Mouse (Mus musculus) midbrain, embryonic 13.5 days (tissue): ENCODE measurements around the gene Asap2. TPM values are rescaled to one million over a fixed set of nuclear protein-coding genes. Genes with fewer than 3 reads are reported as not detected.
"Not testable (repeated sequence)": the region's sequence is repeated elsewhere in the genome, so short reads cannot be mapped to it uniquely, and the experiment has no call there.

Source experiments
- ATAC-seq: fragments of 200-750 bp; cut with Nextera tagmentation; 2 replicates; pipeline ENCODE4 v1.8.0; 2017; ENCODE audit warnings: mild to moderate bottlenecking, moderate TSS enrichment, moderate library complexity
- H3K27ac ChIP-seq: fragments of 300-500 bp; sonication (generic); 2 replicates; pipeline ENCODE4 v1.5.1; 2015; ENCODE audit warnings: inconsistent platforms, mild to moderate bottlenecking, moderate library complexity
- H3K27me3 ChIP-seq: fragments of 300-500 bp; sonication (generic); 2 replicates; pipeline ENCODE4 v1.6.1; 2015; ENCODE audit warnings: mild to moderate bottlenecking, inconsistent platforms
- H3K36me3 ChIP-seq: fragments of 300-500 bp; sonication (generic); 2 replicates; pipeline ENCODE4 v1.6.1; 2015; ENCODE audit warnings: mild to moderate bottlenecking, inconsistent platforms
- H3K4me1 ChIP-seq: fragments of 300-500 bp; sonication (generic); replicated peaks from 2 replicates; pipeline ENCODE4 v1.6.1; 2015; ENCODE audit warnings: inconsistent platforms
- H3K4me2 ChIP-seq: fragments of 300-500 bp; sonication (generic); replicated peaks from 2 replicates; pipeline ENCODE4 v1.6.1; 2015; ENCODE audit warnings: moderate library complexity, mild to moderate bottlenecking, inconsistent platforms
- H3K4me3 ChIP-seq: fragments of 300-500 bp; sonication (generic); replicated peaks from 2 replicates; pipeline ENCODE4 v1.5.1; 2015; ENCODE audit warnings: mild to moderate bottlenecking, inconsistent platforms
- H3K9ac ChIP-seq: fragments of 300-500 bp; sonication (generic); replicated peaks from 2 replicates; pipeline ENCODE4 v1.6.1; 2015; ENCODE audit warnings: mild to moderate bottlenecking, inconsistent platforms
- H3K9me3 ChIP-seq: fragments of 300-500 bp; sonication (generic); 2 replicates; pipeline ENCODE4 v1.6.1; 2016; ENCODE audit warnings: mild to moderate bottlenecking, inconsistent platforms
- WGBS: fragments of 180-500 bp; shearing (Covaris S2); methylation state at CpG from one replicate; pipeline ENCODE4 v1.1.7; 2015; 5-methylcytosine and 5-hydroxymethylcytosine counted together
- polyA plus RNA-seq: library from polyadenylated mRNA; unstranded; fragments of >200 nt; fragmentation: Nextera tagmentation; extraction: Ambion mirVana; gene quantifications from 2 replicates; pipeline ENCODE4 v1.2.1, GENCODE M21; 2015

Gene Asap2
- polyA plus RNA-seq = 12.5 and 14.1 TPM in 2 replicates

- WGBS = under 1% methylated on average over 27 of the region's 38 CpGs
These were observed at the start of gene Asap2 for GRCm38 (mm10) chr12:20990132-20990531. Gene Asap2 (plus strand): TSS chr12:20990459.

GRCm38 (mm10) chr12:20947051-20947997 is 42.9 kb upstream of the Asap2 start:
- H3K36me3 ChIP-seq, H3K27me3 ChIP-seq, H3K4me1 ChIP-seq, H3K9me3 ChIP-seq, H3K9ac ChIP-seq, ATAC-seq, H3K27ac ChIP-seq, H3K4me2 ChIP-seq, H3K4me3 ChIP-seq: not testable (repeated sequence)
- 71% methylated on average over 9 of the region's 9 CpGs for WGBS

More at GRCm38 (mm10) chr12:20990132-20990531, at the start of gene Asap2:
- ATAC-seq, H3K27me3 ChIP-seq, H3K9me3 ChIP-seq, H3K36me3 ChIP-seq, H3K4me1 ChIP-seq: not testable (repeated sequence)
- Histone ChIP-seq H3K4me2 (peak within 1 kb of the TSS; percentile 48), H3K27ac (peak within 1 kb of the TSS; percentile 44; the same call in 1 of the 2 replicates), H3K4me3 (peak within 1 kb of the TSS; percentile 53), H3K9ac (peak within 1 kb of the TSS; percentile 74)

- not testable (repeated sequence) for H3K9me3 ChIP-seq, H3K27me3 ChIP-seq, H3K4me1 ChIP-seq, H3K36me3 ChIP-seq, ATAC-seq
- Histone ChIP-seq H3K9ac (peak overlapping the region; percentile 74), H3K4me3 (peak overlapping the region; percentile 53), H3K27ac (peak overlapping the region; percentile 44; the same call in 1 of the 2 replicates), H3K4me2 (peak overlapping the region; percentile 48)
- 0% methylated on average over 33 of the region's 52 CpGs for WGBS
These were observed 320 bp downstream of the Asap2 start for GRCm38 (mm10) chr12:20990579-20990978.

- peaks cover 13% of the 10 kb centered on the region for H3K36me3 ChIP-seq
- H3K4me1 ChIP-seq, ATAC-seq, H3K9ac ChIP-seq, H3K4me3 ChIP-seq, H3K27me3 ChIP-seq, H3K27ac ChIP-seq, H3K4me2 ChIP-seq: not testable (repeated sequence)
- WGBS = 64% methylated on average over 6 of the region's 6 CpGs
- peaks cover 32% of the 10 kb centered on the region for H3K9me3 ChIP-seq
These were observed 40.6 kb downstream of the Asap2 start for GRCm38 (mm10) chr12:21030875-21031274.

GRCm38 (mm10) chr12:21046716-21047115 is 56.5 kb downstream of the Asap2 start:
- H3K4me1 ChIP-seq, H3K27me3 ChIP-seq, ATAC-seq, H3K4me3 ChIP-seq, H3K9ac ChIP-seq, H3K4me2 ChIP-seq, H3K9me3 ChIP-seq, H3K27ac ChIP-seq: not testable (repeated sequence)
- WGBS = 95% methylated on average over 9 of the region's 9 CpGs
- H3K36me3 ChIP-seq = peaks cover 10% of the 10 kb centered on the region

- not testable (repeated sequence) for H3K4me2 ChIP-seq
These were observed 85.5 kb downstream of the Asap2 start for GRCm38 (mm10) chr12:21075731-21076130.

GRCm38 (mm10) chr12:21090168-21090567 is 99.9 kb downstream of the Asap2 start:
- not testable (repeated sequence) for ATAC-seq, H3K36me3 ChIP-seq
- WGBS = 31% methylated on average over 1 of the region's 1 CpGs

More at GRCm38 (mm10) chr12:21075731-21076130, 85.5 kb downstream of the Asap2 start:
- H3K27me3 ChIP-seq, ATAC-seq, H3K36me3 ChIP-seq, H3K4me3 ChIP-seq, H3K9me3 ChIP-seq, H3K4me1 ChIP-seq, H3K9ac ChIP-seq, H3K27ac ChIP-seq: not testable (repeated sequence)
- 39% methylated on average over 4 of the region's 4 CpGs for WGBS

GRCm38 (mm10) chr12:21092446-21092845 is 102.2 kb downstream of the Asap2 start:
- H3K9me3 ChIP-seq, H3K36me3 ChIP-seq, H3K27ac ChIP-seq, H3K27me3 ChIP-seq, H3K4me2 ChIP-seq, H3K4me1 ChIP-seq, H3K4me3 ChIP-seq, H3K9ac ChIP-seq, ATAC-seq: not testable (repeated sequence)
- 95% methylated on average over 1 of the region's 1 CpGs for WGBS

More at GRCm38 (mm10) chr12:21090168-21090567, 99.9 kb downstream of the Asap2 start:
- H3K27me3 ChIP-seq, H3K9me3 ChIP-seq, H3K27ac ChIP-seq, H3K4me3 ChIP-seq, H3K4me2 ChIP-seq, H3K9ac ChIP-seq, H3K4me1 ChIP-seq: not testable (repeated sequence)

- not testable (repeated sequence) for H3K9me3 ChIP-seq, H3K9ac ChIP-seq, H3K4me1 ChIP-seq, H3K36me3 ChIP-seq, H3K4me2 ChIP-seq, H3K27ac ChIP-seq, H3K4me3 ChIP-seq, H3K27me3 ChIP-seq, ATAC-seq
- WGBS = 41% methylated on average over 3 of the region's 3 CpGs
These were observed 107.6 kb downstream of the Asap2 start for GRCm38 (mm10) chr12:21097806-21098325.

GRCm38 (mm10) chr12:21111116-21111475 is 120.8 kb downstream of the Asap2 start:
- H3K36me3 ChIP-seq, H3K9me3 ChIP-seq, H3K27me3 ChIP-seq: not testable (repeated sequence)
- H3K4me3 ChIP-seq = peak overlapping the region; percentile 80
- peak overlapping the region; percentile 70 for H3K4me2 ChIP-seq
- 4% methylated on average over 8 of the region's 8 CpGs for WGBS
- peak overlapping the region; percentile 93 for H3K9ac ChIP-seq
- ATAC-seq = peak; percentile 82
- H3K27ac ChIP-seq = peak overlapping the region; percentile 92
- H3K4me1 ChIP-seq = peaks cover 18% of the 10 kb centered on the region

GRCm38 (mm10) chr12:21111476-21112452 is 121.5 kb downstream of the Asap2 start:
- peak overlapping the region; percentile 70 for H3K4me2 ChIP-seq
- ATAC-seq = peak; percentile 99
- H3K4me1 ChIP-seq = peaks cover 22% of the 10 kb centered on the region

More at GRCm38 (mm10) chr12:21111476-21112452, 121.5 kb downstream of the Asap2 start:
- Histone ChIP-seq H3K4me3 (peak overlapping the region; percentile 80), H3K27me3 (no peaks in the 10 kb centered on the region), H3K36me3 (no peaks in the 10 kb centered on the region), H3K9me3 (no peaks in the 10 kb centered on the region), H3K27ac (peak overlapping the region; percentile 92), H3K9ac (peak overlapping the region; percentile 93)
- under 1% methylated on average over 90 of the region's 118 CpGs for WGBS
